Mouse (Mus musculus): ENCODE measurements around the gene Cdh24. TPM values are rescaled to one million over a fixed set of nuclear protein-coding genes. Genes with fewer than 3 reads are reported as not detected.

Cdh24 gene
- total RNA-seq (2014; rRNA removed) (42.7 and 49.2 TPM in 2 replicates), polyA plus RNA-seq (2015; fragmentation: Nextera tagmentation; extraction: Ambion mirVana) (7.2 and 7.6 TPM in 2 replicates)

- DNase-seq (ENCODE audit: low spot score) (peak; percentile 96), ATAC-seq (peak; percentile 87)
- WGBS: under 1% methylated on average over 44 of the region's 52 CpGs
- no peaks in the 10 kb centered on the region for H3K27me3 ChIP-seq (ENCODE audit: insufficient read depth, low read length)
- peak within 1 kb of the TSS; percentile 90 for H3K9ac ChIP-seq (replicated peaks; ENCODE audit: low read length)
- H3K27ac ChIP-seq: peak within 1 kb of the TSS; percentile 78
- peak within 1 kb of the TSS; percentile 96 for H3K4me2 ChIP-seq (ENCODE audit: low read depth, low read length)
- H3K9me3 ChIP-seq (ENCODE audit: low read length): no peaks in the 10 kb centered on the region
- H3K4me3 ChIP-seq (ENCODE audit: low read length): peak within 1 kb of the TSS; percentile 80
- H3K4me1 ChIP-seq (ENCODE audit: insufficient read depth, low read length): no peaks in the 10 kb centered on the region; the same call in 1 of the 2 replicates
- peaks cover 43% of the 10 kb centered on the region for H3K36me3 ChIP-seq (ENCODE audit: insufficient read depth, low read length)
- TF ChIP-seq CTCF (IDR thresholded peaks at IDR 0.05; ENCODE audit: low read depth): peak; percentile 92
Observed at GRCm38 (mm10) chr14:54641305-54641969, at the start of gene Cdh24. Gene Cdh24, minus strand, starts transcription at chr14:54641364.

GRCm38 (mm10) chr14:54687251-54687650, 46.1 kb upstream of the Cdh24 start:
- 9% methylated on average over 8 of the region's 8 CpGs for WGBS
- ATAC-seq (no peak), DNase-seq (ENCODE audit: low spot score) (peak; percentile 23)
- H3K9me3 ChIP-seq (ENCODE audit: low read length): no peaks in the 10 kb centered on the region
- no peak overlapping the region; the same call in 1 of the 2 replicates for H3K27ac ChIP-seq
- no peaks in the 10 kb centered on the region for H3K27me3 ChIP-seq (ENCODE audit: insufficient read depth, low read length)
- peak overlapping the region; percentile 91 for H3K4me3 ChIP-seq (ENCODE audit: low read length)
- peak overlapping the region; percentile 63 for H3K9ac ChIP-seq (replicated peaks; ENCODE audit: low read length)
- H3K36me3 ChIP-seq (ENCODE audit: insufficient read depth, low read length): peaks cover 13% of the 10 kb centered on the region
- no peak for TF ChIP-seq CTCF (IDR thresholded peaks at IDR 0.05; ENCODE audit: low read depth)
- H3K4me1 ChIP-seq (ENCODE audit: insufficient read depth, low read length): peaks cover 10% of the 10 kb centered on the region; the same call in 1 of the 2 replicates
- H3K4me2 ChIP-seq (ENCODE audit: low read depth, low read length): peak overlapping the region; percentile 69

- DNase-seq (ENCODE audit: low spot score) (peak; percentile 100), ATAC-seq (peak; percentile 98)
- Histone ChIP-seq H3K36me3 (ENCODE audit: insufficient read depth, low read length) (peaks cover 13% of the 10 kb centered on the region), H3K9me3 (ENCODE audit: low read length) (no peaks in the 10 kb centered on the region), H3K27me3 (ENCODE audit: insufficient read depth, low read length) (no peaks in the 10 kb centered on the region), H3K9ac (replicated peaks; ENCODE audit: low read length) (peak within 1 kb of the TSS; percentile 95), H3K4me2 (ENCODE audit: low read depth, low read length) (peak within 1 kb of the TSS; percentile 91), H3K27ac (peak within 1 kb of the TSS; percentile 98), H3K4me1 (ENCODE audit: insufficient read depth, low read length) (peaks cover 10% of the 10 kb centered on the region; the same call in 1 of the 2 replicates), H3K4me3 (ENCODE audit: low read length) (peak within 1 kb of the TSS; percentile 91)
- no peak for TF ChIP-seq CTCF (IDR thresholded peaks at IDR 0.05; ENCODE audit: low read depth)
- WGBS: under 1% methylated on average over 44 of the region's 44 CpGs
Observed at GRCm38 (mm10) chr14:54686522-54687143, 45.5 kb upstream of the Cdh24 start, which contains the start of gene Acin1. Gene Acin1, minus strand, starts transcription at chr14:54686931.

GRCm38 (mm10) chr14:54686063-54686521, 44.9 kb upstream of the Cdh24 start, which contains the start of gene 1700123O20Rik:
Gene 1700123O20Rik, plus strand, starts transcription at chr14:54686216.
- Histone ChIP-seq H3K9ac (replicated peaks; ENCODE audit: low read length) (peak within 1 kb of the TSS; percentile 95), H3K9me3 (ENCODE audit: low read length) (no peaks in the 10 kb centered on the region), H3K4me3 (ENCODE audit: low read length) (peak within 1 kb of the TSS; percentile 91), H3K4me1 (ENCODE audit: insufficient read depth, low read length) (peaks cover 10% of the 10 kb centered on the region; the same call in 1 of the 2 replicates), H3K27me3 (ENCODE audit: insufficient read depth, low read length) (no peaks in the 10 kb centered on the region), H3K4me2 (ENCODE audit: low read depth, low read length) (peak within 1 kb of the TSS; percentile 91), H3K27ac (peak within 1 kb of the TSS; percentile 98), H3K36me3 (ENCODE audit: insufficient read depth, low read length) (peaks cover 13% of the 10 kb centered on the region)
- WGBS: under 1% methylated on average over 41 of the region's 41 CpGs
- peak; percentile 68 for TF ChIP-seq CTCF (IDR thresholded peaks at IDR 0.05; ENCODE audit: low read depth)
- ATAC-seq (peak; percentile 79), DNase-seq (ENCODE audit: low spot score) (peak; percentile 92)

GRCm38 (mm10) chr14:54685471-54685870, 44.3 kb upstream of the Cdh24 start:
- H3K27ac ChIP-seq: peak overlapping the region; percentile 98; the same call in 1 of the 2 replicates
- WGBS: 12% methylated on average over 8 of the region's 8 CpGs
- ATAC-seq: no peak

GRCm38 (mm10) chr14:54682396-54682795, 41.2 kb upstream of the Cdh24 start:
- no peak for TF ChIP-seq CTCF (IDR thresholded peaks at IDR 0.05; ENCODE audit: low read depth)

More at GRCm38 (mm10) chr14:54685471-54685870, 44.3 kb upstream of the Cdh24 start:
- Histone ChIP-seq H3K4me2 (ENCODE audit: low read depth, low read length) (peak overlapping the region; percentile 91), H3K9ac (replicated peaks; ENCODE audit: low read length) (peak overlapping the region; percentile 95), H3K4me1 (ENCODE audit: insufficient read depth, low read length) (peaks cover 10% of the 10 kb centered on the region; the same call in 1 of the 2 replicates), H3K9me3 (ENCODE audit: low read length) (no peaks in the 10 kb centered on the region), H3K4me3 (ENCODE audit: low read length) (peak overlapping the region; percentile 91), H3K27me3 (ENCODE audit: insufficient read depth, low read length) (no peaks in the 10 kb centered on the region), H3K36me3 (ENCODE audit: insufficient read depth, low read length) (peaks cover 8% of the 10 kb centered on the region)
- TF ChIP-seq CTCF (IDR thresholded peaks at IDR 0.05; ENCODE audit: low read depth): no peak
- DNase-seq (ENCODE audit: low spot score): no peak

More at GRCm38 (mm10) chr14:54682396-54682795, 41.2 kb upstream of the Cdh24 start:
- Histone ChIP-seq H3K4me1 (ENCODE audit: insufficient read depth, low read length) (0 out of 2 replicates have a peak, but pooled peaks cover 6% of the 10 kb centered on the region), H3K9ac (replicated peaks; ENCODE audit: low read length) (no peak overlapping the region), H3K4me2 (ENCODE audit: low read depth, low read length) (no peak overlapping the region), H3K27ac (no peak overlapping the region), H3K4me3 (ENCODE audit: low read length) (no peak overlapping the region), H3K27me3 (ENCODE audit: insufficient read depth, low read length) (no peaks in the 10 kb centered on the region), H3K36me3 (ENCODE audit: insufficient read depth, low read length) (peaks cover 11% of the 10 kb centered on the region), H3K9me3 (ENCODE audit: low read length) (no peaks in the 10 kb centered on the region)
- DNase-seq (ENCODE audit: low spot score): no peak
- 78% methylated on average over 3 of the region's 3 CpGs for WGBS
- ATAC-seq: no peak
